Mouse (Mus musculus) gastrocnemius, postnatal 4 days (tissue): Measurements from ENCODE around the gene Defa22. TPM values are rescaled to one million over a fixed set of nuclear protein-coding genes. Genes with fewer than 3 reads are reported as not detected.
"Not testable (repeated sequence)": the region's sequence is repeated elsewhere in the genome, so short reads cannot be mapped to it uniquely, and the experiment has no call there.

Source experiments
- DNase-seq, 2 experiments: peaks; one replicate each; pipeline ENCODE4 v3.0.0; 2021 to 2022; ENCODE audit warnings: low spot score in 2 of 2, mixed read lengths in 2 of 2
- long read RNA-seq, 2 experiments: library from polyadenylated mRNA; stranded (forward); transcript quantifications; one replicate each; pipeline ENCODE4 v2.0.0; 2021
- total RNA-seq, 2 experiments: library from RNA; stranded (reverse); gene quantifications; 2 replicates each; pipeline ENCODE4 v1.2.3; 2021

Defa22 gene
- not detected for total RNA-seq
- long read RNA-seq, experiment 1: 0 reads
- long read RNA-seq, experiment 2: 0 reads

DNA sequence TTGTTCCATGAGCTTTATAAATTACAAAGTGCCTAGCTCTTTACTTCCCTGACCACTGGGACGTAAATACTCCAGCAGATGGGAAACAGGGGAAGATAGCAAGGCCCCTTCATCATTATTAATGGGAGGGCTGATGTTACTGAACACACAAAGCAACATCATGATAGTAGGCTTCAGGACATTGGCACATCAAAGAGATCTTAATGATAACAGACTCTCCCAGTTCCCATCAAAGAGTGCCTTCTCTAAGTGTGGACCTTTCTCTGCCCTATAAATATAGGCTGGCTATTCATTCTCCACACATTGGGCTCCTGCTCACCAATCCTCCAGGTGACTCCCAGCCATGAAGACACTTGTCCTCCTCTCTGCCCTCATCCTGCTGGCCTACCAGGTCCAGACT lies at the start of gene Defa22:
Gene Defa22, plus strand, starts transcription at position 301 of the 400 bp plus-strand sequence.
- DNase-seq: not testable (repeated sequence)

- not testable (repeated sequence) for DNase-seq
Measured at GRCm38 (mm10) chr8:21134342-21134741, 27.7 kb upstream of the Defa22 start, which contains the start of gene Defa30. Gene Defa30, plus strand, starts transcription at chr8:21134642.

GRCm38 (mm10) chr8:21191314-21191713 lies 29.2 kb downstream of the Defa22 start, which contains the start of gene Defa31:
Gene Defa31, plus strand, starts transcription at chr8:21191614.
- DNase-seq: not testable (repeated sequence)

GRCm38 (mm10) chr8:21201261-21201660 lies 39.2 kb downstream of the Defa22 start, which contains the start of gene Gm15293:
Gene Gm15293, plus strand, starts transcription at chr8:21201561.
- DNase-seq: not testable (repeated sequence)

Other genes with a start within 250 kb of the Defa22 start
- gene Gm6040, start 240.2 kb upstream of the Defa22 start, total RNA-seq: not detected
- not detected for gene AY761185, start 217.6 kb upstream of the Defa22 start, total RNA-seq
- gene Defa21, start 136.7 kb upstream of the Defa22 start, total RNA-seq: not detected
- gene Defa23, start 107.2 kb upstream of the Defa22 start, total RNA-seq: not detected
- gene Defa35, start 97.2 kb upstream of the Defa22 start, total RNA-seq: not detected
- gene Defa25, start 77.8 kb upstream of the Defa22 start, total RNA-seq: not detected
- gene Gm14851, start 66.2 kb upstream of the Defa22 start, total RNA-seq: not detected
- not detected for gene Defa30, start 27.6 kb upstream of the Defa22 start, total RNA-seq
- gene Defa31, start 29.3 kb downstream of the Defa22 start, total RNA-seq: not detected
- not detected for gene Gm15293, start 39.3 kb downstream of the Defa22 start, total RNA-seq
- not detected for gene Gm15292, start 87.5 kb downstream of the Defa22 start, total RNA-seq
- not detected for gene Defa27, start 153.3 kb downstream of the Defa22 start, total RNA-seq
- gene Defa29, start 164.7 kb downstream of the Defa22 start, total RNA-seq: not detected
- gene Defa2, start 216.2 kb downstream of the Defa22 start, total RNA-seq: not detected
- not detected for gene Defa33, start 229.5 kb downstream of the Defa22 start, total RNA-seq